Mouse (Mus musculus) right cerebral cortex, postnatal 4 days (tissue): ENCODE measurements around the gene St7l.

ENCODE experiments used
- DNase-seq: peaks from one replicate; pipeline ENCODE4 v3.0.0-alpha.2; 2022

St7l gene

DNA sequence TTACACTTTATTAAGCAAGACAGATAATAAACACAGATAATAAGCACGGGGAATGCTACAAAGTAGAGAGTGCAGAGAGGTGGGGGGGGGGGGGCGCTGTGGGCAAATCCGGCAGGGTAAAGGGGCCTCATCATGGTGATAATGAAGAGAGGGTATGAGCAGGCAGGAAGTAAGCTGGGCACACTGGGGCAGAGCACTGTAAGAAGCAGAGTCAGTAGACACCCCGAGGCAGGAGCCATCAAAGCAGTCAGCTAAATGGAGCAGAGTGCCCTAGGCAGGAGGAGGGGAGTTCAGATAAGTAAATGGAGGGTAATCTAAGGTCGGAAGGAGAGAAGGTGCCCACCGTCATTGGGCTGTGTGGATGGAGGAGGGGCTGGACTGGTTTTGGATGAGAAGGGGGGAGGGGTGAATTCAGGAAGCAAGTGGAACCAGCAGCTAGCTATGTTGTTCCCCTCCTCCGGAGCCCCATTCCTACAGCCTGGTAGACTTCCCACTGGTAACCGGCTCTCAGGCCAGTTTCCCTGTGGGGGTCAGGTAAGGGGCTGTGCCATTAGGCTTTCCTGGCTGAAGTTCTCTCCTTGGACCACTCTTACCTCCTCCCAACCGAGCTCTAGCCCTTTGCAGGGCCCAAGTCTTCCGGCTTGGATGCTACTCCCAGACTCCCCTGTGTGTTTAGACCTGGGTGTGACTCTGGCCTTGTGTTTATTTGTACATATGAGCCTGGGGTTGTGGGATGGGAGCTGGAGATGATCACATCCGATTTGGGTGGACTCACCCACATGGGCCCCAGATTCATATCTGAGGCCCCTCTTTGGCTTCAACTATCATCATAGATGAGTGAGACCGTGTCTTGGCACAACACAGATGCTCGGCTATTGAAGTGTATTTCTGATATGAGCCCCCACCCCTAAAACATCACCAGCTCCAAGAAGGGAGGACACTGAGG lies 99.8 kb downstream of the St7l start:
- DNase-seq: no peak

DNA sequence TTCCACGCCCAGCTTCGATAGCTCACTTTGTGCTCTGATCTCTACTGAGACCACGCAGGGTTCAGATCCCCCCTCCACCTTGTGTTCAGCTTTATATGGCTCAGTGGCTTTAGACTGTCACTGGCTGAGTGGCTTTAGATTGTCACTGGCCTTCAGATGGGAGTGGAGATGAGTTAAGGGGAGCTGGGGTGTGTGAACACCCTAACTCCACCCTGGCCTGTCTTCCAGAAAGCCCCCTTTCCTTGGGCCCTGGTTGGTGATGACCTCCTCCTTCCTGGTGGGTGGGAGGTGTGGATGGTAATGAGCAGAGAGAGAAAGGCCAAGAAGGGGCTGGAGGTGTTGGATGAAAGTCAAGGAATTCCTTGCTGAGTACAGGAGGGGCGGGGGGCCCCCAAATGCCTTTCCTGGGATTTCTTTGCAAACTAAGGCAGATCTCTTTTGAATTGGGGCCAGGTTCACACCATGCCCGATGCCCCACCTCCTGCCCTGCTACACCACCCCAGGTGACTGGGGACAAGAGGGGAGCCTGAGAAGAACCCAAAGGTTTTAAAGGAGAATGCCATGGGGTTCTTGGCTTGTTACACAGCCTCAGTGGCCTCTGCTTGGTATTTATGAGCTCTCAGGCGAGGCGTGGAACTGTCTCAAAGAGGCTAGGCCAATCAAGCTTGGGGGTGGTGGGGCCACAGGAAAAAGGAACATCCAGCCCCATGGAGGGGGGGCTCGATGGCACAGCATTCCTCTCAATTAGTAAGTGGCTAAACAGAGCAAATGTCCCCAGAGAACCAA lies 101.5 kb downstream of the St7l start:
- no peak for DNase-seq

DNA sequence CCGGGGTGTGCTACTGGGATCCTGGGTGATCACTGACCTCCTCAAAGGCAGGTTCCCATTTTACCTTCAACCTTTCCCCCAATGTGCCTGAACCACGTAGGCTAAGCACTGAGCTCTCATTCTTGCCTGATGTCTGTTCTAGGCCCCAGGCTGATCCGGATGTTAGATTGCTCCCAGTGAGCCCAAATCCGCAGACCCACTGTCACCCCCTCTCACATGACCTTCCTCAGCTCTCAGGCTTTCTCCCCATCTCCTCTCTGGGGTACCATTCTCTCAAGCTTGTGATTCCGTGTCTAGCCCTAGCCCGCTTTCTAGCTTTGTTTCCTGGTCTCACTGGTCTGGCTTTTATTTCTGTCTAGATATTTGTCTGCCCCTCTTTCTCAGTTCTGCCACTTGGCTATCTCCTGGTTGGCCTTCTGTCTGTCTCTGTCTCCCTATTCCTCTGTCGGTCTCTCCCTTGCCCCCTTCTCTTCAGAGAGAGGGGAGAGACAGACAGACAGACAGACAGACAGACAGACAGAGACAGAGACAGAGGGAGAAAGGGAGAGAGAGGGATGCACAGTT lies 102.3 kb downstream of the St7l start:
- DNase-seq: no peak

DNA sequence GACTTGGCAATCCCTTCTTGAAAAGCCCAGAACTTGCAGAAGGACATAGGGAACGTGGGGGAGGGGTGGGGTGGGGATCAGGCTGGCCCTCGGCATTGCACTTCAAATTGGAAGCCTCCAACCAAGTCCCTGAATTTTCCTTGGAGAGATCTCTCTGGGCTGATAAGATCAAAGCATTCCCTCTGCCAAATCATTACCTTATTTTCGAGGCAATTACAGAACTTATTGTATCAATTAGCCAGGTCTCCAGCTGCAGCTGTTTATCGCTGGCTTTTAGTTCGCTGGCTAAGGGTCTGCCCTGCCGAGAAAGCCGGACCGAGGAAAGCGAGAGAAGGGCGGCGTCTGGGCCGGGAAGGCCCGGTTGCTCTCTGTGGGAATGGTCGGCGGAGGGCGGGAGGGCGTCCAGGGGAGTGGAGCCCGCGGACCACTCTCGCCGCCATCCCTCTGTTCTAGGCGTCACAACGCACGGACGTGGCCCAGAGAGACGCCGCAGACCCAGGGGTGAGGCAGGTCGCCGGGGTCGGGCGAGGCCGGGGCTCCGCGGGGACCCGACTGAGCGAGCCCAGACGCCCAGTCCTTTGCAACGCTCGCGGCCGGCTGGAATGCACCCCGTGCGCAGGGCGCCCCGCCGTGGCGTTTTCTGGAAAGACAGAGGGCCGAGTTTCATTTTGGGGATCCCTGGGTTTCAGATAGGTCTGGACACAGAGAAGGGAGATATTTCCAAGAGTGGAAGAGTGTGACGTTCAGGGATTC lies 103.9 kb downstream of the St7l start:
- peak; percentile 83 for DNase-seq
